Mouse (Mus musculus) liver (tissue): ENCODE results near the gene Iqcf5.

Source experiments
- DNase-seq: peaks from one replicate; pipeline ENCODE4 v3.0.0-alpha.2; 2020; ENCODE audit warnings: mixed read lengths

The Iqcf5 gene

DNA sequence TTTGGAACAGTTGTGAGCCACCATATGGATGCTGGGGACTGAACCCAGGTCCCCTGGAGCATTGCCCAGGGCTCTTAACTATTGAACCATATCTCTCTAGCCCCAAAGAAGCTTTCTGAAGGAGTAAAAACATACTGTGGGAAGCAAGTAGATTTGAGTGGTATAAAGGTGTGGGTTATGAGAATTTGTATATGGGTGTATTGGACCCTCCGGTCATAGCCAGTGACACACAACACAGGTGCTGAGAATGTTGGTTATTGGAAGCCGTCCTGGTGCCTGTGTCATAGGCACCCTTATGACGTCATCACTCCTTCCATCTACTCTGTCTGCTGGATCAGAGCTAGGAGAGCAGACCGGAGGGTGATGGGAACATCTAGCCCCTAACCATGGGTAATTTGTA lies at the start of gene Iqcf5:
Gene Iqcf5 (plus strand): TSS at position 301 of the 400 bp plus-strand sequence.
- DNase-seq, result no peak

GRCm38 (mm10) chr9:106464751-106465541 lies 49.4 kb upstream of the Iqcf5 start:
- DNase-seq, result peak; percentile 45

DNA sequence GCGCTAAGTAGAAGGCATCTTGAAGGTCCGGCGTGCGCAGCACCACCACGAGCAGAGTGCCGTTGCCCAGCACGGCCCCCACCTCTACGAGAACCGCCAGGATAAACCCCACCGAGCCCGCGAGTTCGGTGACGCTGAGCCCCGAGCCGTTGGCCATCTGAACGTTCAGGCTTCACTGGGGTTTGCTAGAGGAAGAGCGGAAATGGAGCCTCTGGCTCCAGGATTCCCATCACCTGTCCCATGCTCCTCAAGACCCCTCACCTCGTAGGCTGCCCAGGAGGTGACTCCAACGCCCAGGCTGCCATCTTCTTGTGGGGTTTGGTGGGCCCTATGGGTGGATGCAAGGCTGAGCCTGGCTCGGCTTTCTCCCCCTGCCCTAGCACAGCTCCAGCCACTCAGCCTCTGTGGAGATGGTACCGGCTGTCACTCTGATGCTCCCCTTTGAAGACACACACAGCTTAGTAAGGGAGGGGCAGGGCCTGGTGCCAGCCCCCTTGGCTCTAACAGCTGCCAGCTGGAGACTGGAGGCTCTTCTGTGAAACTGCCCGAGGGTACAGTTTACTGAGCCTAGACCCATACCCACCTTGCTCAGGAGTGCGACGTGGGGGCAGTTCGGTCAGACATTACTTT lies 48.7 kb upstream of the Iqcf5 start, which contains the start of gene Gpr62:
Gene Gpr62 (minus strand): TSS at position 368 of the 630 bp plus-strand sequence.
- DNase-seq, result no peak

- DNase-seq, result no peak
These were observed 47.7 kb upstream of the Iqcf5 start for GRCm38 (mm10) chr9:106466721-106467120.

DNA sequence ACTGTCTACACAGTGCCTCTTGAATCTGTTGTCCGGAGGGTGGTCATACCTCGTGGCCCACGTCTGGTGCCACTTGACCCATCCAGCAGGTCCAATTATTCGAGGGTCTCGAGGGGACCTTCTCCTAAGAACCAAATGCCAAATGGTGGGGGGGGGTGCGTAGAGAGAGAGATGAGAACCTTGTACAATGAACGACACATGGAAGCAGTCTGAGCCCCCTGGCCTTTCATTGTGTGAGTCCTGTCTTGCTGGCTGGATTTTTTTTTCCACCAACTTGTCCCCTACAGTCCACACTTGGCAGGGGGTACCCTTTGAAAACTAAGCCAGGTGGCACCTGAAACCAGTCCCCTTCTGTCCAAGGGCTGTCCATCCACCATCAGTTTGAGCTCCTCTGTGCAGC lies 46.6 kb upstream of the Iqcf5 start:
- DNase-seq, result no peak

- DNase-seq, result no peak
These were observed 45.1 kb upstream of the Iqcf5 start for GRCm38 (mm10) chr9:106469317-106469716.

- DNase-seq, result no peak
These were observed 44.6 kb upstream of the Iqcf5 start for GRCm38 (mm10) chr9:106469776-106470175.

- no peak for DNase-seq
These were observed 43.2 kb upstream of the Iqcf5 start for GRCm38 (mm10) chr9:106470991-106471750.

- peak; percentile 42 for DNase-seq
These were observed 42.5 kb upstream of the Iqcf5 start for GRCm38 (mm10) chr9:106471892-106472291.

- DNase-seq, result no peak
These were observed 42.1 kb upstream of the Iqcf5 start for GRCm38 (mm10) chr9:106472321-106472720.

DNA sequence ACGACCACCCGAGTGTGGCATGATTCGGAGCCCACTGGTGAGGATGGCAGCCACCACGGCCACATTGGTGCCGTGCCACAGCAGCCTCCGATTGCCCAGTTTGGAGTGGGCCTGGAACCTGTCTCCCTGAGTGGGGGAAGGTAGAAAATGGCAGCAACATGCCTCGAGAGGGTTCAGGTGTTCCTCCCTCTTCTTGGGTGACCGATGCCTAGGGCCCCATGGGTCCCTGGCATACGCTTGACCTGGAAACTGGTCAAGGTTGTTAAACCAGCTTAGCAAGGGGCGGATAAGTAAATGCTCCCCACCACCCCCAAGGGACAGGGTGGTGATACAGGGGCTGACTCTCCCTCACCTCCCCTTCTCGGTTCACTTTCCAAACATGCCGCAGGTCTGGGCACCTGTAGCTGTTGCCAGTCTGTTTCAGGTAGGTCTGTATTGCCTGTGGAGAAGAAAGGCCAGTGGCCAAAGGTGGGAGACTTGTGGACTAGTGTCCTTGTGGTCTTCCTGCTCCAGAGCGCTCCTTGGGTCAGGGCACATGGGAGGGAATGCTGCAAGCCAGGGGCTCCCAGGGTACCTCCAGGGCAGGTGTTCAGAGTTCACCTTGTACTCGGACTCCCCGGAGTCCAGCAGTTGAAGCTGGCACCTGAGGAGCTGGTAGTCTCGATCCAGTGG lies 41.2 kb upstream of the Iqcf5 start:
- DNase-seq, result no peak

- DNase-seq, result no peak
These were observed 40.6 kb upstream of the Iqcf5 start for GRCm38 (mm10) chr9:106473753-106474105.

DNA sequence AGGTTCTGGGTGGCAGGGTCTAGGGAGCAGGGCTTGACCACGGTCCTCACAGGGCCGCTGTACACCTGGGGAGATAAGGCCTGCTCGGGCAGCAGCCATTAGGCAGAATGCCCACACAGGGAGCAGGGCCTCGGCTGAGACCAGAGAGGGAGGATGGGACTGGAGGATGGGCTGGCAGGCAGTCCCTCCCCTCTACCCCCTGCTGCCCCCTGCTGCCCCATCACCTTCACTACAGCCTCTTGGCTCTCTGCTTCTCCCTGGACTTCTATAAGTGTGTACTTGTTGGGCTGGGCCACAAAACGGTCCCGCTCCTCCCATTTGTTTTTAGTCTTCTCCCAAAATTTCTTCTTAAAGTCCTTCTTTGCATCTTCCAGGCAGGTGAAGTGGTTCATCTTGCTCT lies 39.9 kb upstream of the Iqcf5 start:
- peak; percentile 74 for DNase-seq

- DNase-seq, result no peak
These were observed 39.3 kb upstream of the Iqcf5 start for GRCm38 (mm10) chr9:106475046-106475445.

DNA sequence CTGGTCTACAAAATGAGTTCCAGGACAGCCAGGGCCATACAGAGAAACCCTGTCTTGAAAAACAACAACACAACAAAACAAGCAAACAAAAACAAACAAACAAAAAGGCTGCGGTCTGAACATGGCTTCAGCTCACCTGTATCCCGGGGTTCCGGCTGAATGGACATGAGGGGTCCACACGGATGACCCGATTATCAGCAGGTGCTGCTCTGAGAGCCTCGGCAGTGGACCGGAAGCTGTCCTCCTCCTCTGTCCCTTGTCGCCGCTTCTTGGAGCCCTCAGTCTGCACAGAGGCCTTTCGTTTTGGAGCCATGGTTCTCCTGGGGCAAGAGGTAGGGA lies 38.7 kb upstream of the Iqcf5 start, which contains the start of gene Rrp9:
Gene Rrp9 (plus strand): TSS at position 301 of the 339 bp plus-strand sequence.
- no peak for DNase-seq

- no peak for DNase-seq
These were observed 38.1 kb upstream of the Iqcf5 start for GRCm38 (mm10) chr9:106476002-106476923.

GRCm38 (mm10) chr9:106476924-106477484 lies 37.4 kb upstream of the Iqcf5 start, which contains the start of gene Parp3:
Parp3 (minus strand) TSS chr9:106476949.
- peak; percentile 99 for DNase-seq

DNA sequence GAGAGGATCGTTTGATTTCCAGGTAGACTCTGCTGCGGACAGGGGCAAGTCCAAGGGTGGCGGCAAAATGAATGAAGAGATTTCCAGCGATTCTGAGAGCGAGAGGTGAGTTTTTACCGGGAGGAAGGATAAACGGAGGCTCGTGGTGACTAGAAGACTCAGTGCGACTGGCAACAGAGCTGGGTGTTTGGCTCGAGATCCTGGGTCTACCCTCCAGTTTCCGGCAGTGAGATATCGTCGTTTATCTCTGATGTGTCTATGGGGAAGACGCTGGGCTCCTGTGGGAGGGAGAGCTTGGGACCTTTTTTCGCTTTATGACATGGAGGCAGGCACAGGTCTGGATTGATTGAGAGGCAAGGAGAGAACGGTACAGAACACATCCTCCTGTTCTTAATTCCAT lies 36.7 kb upstream of the Iqcf5 start:
- DNase-seq, result no peak

DNA sequence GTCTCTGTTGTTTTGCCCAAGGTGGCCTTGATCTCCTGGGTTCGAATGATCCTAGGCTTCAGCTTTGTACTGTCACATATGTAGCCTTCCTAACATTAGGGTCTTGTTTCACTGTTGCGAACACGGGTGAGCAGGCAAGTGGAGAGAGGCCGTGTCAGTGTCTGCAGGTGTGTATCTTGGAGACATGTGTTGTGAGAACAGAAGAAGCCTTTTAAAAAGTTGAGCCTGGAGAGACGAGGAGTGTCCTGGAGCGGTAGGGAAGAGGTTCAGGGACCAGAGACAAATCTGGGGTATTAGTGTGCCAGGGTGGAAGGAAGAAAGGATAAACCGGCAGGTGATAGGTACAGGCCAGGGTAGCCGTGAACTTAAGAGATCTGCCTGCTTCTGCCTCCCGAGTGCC lies 36.3 kb upstream of the Iqcf5 start:
- DNase-seq, result no peak

DNA sequence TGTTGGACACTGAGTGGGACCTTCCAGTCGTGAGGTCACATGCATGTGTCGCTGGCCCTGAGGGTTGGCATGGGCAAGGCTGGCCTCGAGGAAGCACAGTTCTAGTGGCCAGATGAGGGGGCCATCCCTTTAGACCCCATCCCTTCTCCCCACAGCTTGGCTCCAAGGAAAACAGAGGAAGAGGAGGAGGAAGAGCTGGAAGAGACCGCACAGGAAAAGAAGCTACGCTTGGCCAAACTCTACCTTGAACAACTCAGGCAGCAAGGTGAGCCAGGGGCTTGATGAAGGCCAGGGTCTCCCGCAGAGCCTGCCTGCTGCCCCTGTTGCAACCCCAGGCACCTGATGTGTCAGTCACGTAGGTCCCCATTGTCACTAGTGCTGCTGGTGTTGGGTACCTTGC lies 33.8 kb upstream of the Iqcf5 start:
- DNase-seq, result no peak

- DNase-seq, result no peak
These were observed 33.3 kb upstream of the Iqcf5 start for GRCm38 (mm10) chr9:106481075-106481474.

GRCm38 (mm10) chr9:106481676-106482075 lies 32.7 kb upstream of the Iqcf5 start:
- DNase-seq, result no peak
